Mouse (Mus musculus): ENCODE data around the gene Rai1.

GRCm38 (mm10) chr11:60103567-60103966, 1.2 kb upstream of the Rai1 start:
- TF ChIP-seq CTCF (IDR thresholded peaks at IDR 0.05; ENCODE audit: control insufficient read depth, insufficient read depth, insufficient read length) (no peak), MYOD1 (IDR thresholded peaks at IDR 0.05; ENCODE audit: control insufficient read depth, insufficient read length, low read depth) (no peak)
